Mouse (Mus musculus) liver, embryonic 16.5 days (tissue): ENCODE results near the gene Gm20532. TPM values are rescaled to one million over a fixed set of nuclear protein-coding genes. Genes with fewer than 3 reads are reported as not detected.

Source experiments
- ATAC-seq: fragments of 200-750 bp; cut with Nextera tagmentation; 2 replicates; pipeline ENCODE4 v1.8.0; 2017; ENCODE audit warnings: low read depth, mild to moderate bottlenecking, moderate number of reproducible peaks, moderate library complexity
- H3K27ac ChIP-seq: fragments of 300-500 bp; sonication (generic); 2 replicates; pipeline ENCODE4 v1.5.1; 2014; ENCODE audit warnings: mild to moderate bottlenecking, low read length
- H3K27me3 ChIP-seq: fragments of 300-500 bp; sonication (generic); 2 replicates; pipeline ENCODE4 v1.6.1; 2014; ENCODE audit warnings: low read depth, low read length, mixed read lengths; ENCODE audit not compliant: control insufficient read depth, insufficient read depth
- H3K36me3 ChIP-seq: fragments of 300-500 bp; sonication (generic); 2 replicates; pipeline ENCODE4 v1.6.1; 2014; ENCODE audit warnings: mild to moderate bottlenecking; ENCODE audit not compliant: control insufficient read depth, insufficient read depth
- H3K4me1 ChIP-seq: fragments of 300-500 bp; sonication (generic); 2 replicates; pipeline ENCODE4 v1.6.1; 2014; ENCODE audit warnings: low read depth, low read length, mixed read lengths; ENCODE audit not compliant: control insufficient read depth
- H3K4me2 ChIP-seq: fragments of 300-500 bp; sonication (generic); 2 replicates; pipeline ENCODE4 v1.6.1; 2014; ENCODE audit warnings: low read depth, low read length, mixed read lengths
- H3K4me3 ChIP-seq: fragments of 300-500 bp; sonication (generic); 2 replicates; pipeline ENCODE4 v1.5.1; 2014; ENCODE audit warnings: low read depth, mild to moderate bottlenecking, low read length
- H3K9ac ChIP-seq: fragments of 300-500 bp; sonication (generic); 2 replicates; pipeline ENCODE4 v1.6.1; 2014; ENCODE audit warnings: low read depth, low read length
- H3K9me3 ChIP-seq: fragments of 300-500 bp; sonication (generic); replicated peaks from 2 replicates; pipeline ENCODE4 v1.6.1; 2016; ENCODE audit warnings: low read length; ENCODE audit not compliant: control insufficient read depth
- WGBS: fragments of 180-500 bp; shearing (Covaris S2); extraction: QIAGEN DNeasy Blood & Tissue Kit; methylation state at CpG from one replicate; pipeline ENCODE4 v1.1.7; 2014; ENCODE audit not compliant: insufficient replicate concordance; 5-methylcytosine and 5-hydroxymethylcytosine counted together
- polyA plus RNA-seq: library from polyadenylated mRNA; unstranded; fragments of >200 nt; fragmentation: Nextera tagmentation; extraction: Ambion mirVana; gene quantifications from 2 replicates; pipeline ENCODE4 v1.2.1, GENCODE M21; 2015

Gm20532 gene
- polyA plus RNA-seq, 1 experiment from 2014 or later, result not detected

- Histone ChIP-seq H3K4me1 (no peaks in the 10 kb centered on the region; the same call in 1 of the 2 replicates), H3K9ac (no peak overlapping the region), H3K36me3 (no peaks in the 10 kb centered on the region), H3K27me3 (no peaks in the 10 kb centered on the region), H3K4me3 (no peak overlapping the region), H3K9me3 (no peaks in the 10 kb centered on the region), H3K27ac (no peak overlapping the region), H3K4me2 (no peak overlapping the region)
- ATAC-seq, result no peak
These were observed 25.5 kb downstream of the Gm20532 start for GRCm38 (mm10) chr2:26611896-26612295.

GRCm38 (mm10) chr2:26614903-26615302 is 28.5 kb downstream of the Gm20532 start:
- no peaks in the 10 kb centered on the region for H3K4me1 ChIP-seq
- no peak overlapping the region for H3K4me3 ChIP-seq
- no peak overlapping the region for H3K4me2 ChIP-seq
- WGBS, result 68% methylated on average over 5 of the region's 5 CpGs
- no peaks in the 10 kb centered on the region for H3K27me3 ChIP-seq
- H3K9me3 ChIP-seq, result no peaks in the 10 kb centered on the region
- ATAC-seq, result no peak
- H3K27ac ChIP-seq, result no peak overlapping the region
- H3K36me3 ChIP-seq, result no peaks in the 10 kb centered on the region
- H3K9ac ChIP-seq, result no peak overlapping the region

GRCm38 (mm10) chr2:26615459-26616124 is 29.2 kb downstream of the Gm20532 start:
- Histone ChIP-seq H3K36me3 (no peaks in the 10 kb centered on the region), H3K9ac (no peak overlapping the region)

GRCm38 (mm10) chr2:26617331-26617730 is 30.9 kb downstream of the Gm20532 start:
- Histone ChIP-seq H3K36me3 (no peaks in the 10 kb centered on the region), H3K4me3 (no peak overlapping the region), H3K4me2 (no peak overlapping the region), H3K27me3 (no peaks in the 10 kb centered on the region), H3K9me3 (no peaks in the 10 kb centered on the region), H3K27ac (no peak overlapping the region), H3K4me1 (no peaks in the 10 kb centered on the region), H3K9ac (no peak overlapping the region)
- no peak for ATAC-seq
- 40% methylated on average over 6 of the region's 6 CpGs for WGBS

More at GRCm38 (mm10) chr2:26615459-26616124, 29.2 kb downstream of the Gm20532 start:
- Histone ChIP-seq H3K4me1 (no peaks in the 10 kb centered on the region), H3K27ac (no peak overlapping the region), H3K27me3 (no peaks in the 10 kb centered on the region), H3K4me2 (no peak overlapping the region), H3K9me3 (no peaks in the 10 kb centered on the region), H3K4me3 (no peak overlapping the region)
- WGBS, result 69% methylated on average over 4 of the region's 4 CpGs
- ATAC-seq, result no peak

GRCm38 (mm10) chr2:26617928-26618327 is 31.5 kb downstream of the Gm20532 start:
- H3K27me3 ChIP-seq, result no peaks in the 10 kb centered on the region
- H3K9me3 ChIP-seq, result no peaks in the 10 kb centered on the region
- H3K9ac ChIP-seq, result no peak overlapping the region
- no peaks in the 10 kb centered on the region for H3K36me3 ChIP-seq
- WGBS, result 65% methylated on average over 7 of the region's 7 CpGs
- H3K27ac ChIP-seq, result no peak overlapping the region
- H3K4me2 ChIP-seq, result no peak overlapping the region
- no peak overlapping the region for H3K4me3 ChIP-seq
- H3K4me1 ChIP-seq, result no peaks in the 10 kb centered on the region
- ATAC-seq, result no peak

GRCm38 (mm10) chr2:26621246-26621645 is 34.8 kb downstream of the Gm20532 start:
- H3K36me3 ChIP-seq, result no peaks in the 10 kb centered on the region
- no peak overlapping the region for H3K4me2 ChIP-seq
- no peak overlapping the region for H3K4me3 ChIP-seq
- WGBS, result 29% methylated on average over 2 of the region's 2 CpGs
- no peaks in the 10 kb centered on the region for H3K27me3 ChIP-seq
- H3K9me3 ChIP-seq, result no peaks in the 10 kb centered on the region
- no peak overlapping the region for H3K9ac ChIP-seq
- H3K4me1 ChIP-seq, result no peaks in the 10 kb centered on the region
- no peak overlapping the region for H3K27ac ChIP-seq
- no peak for ATAC-seq

- no peak overlapping the region for H3K4me3 ChIP-seq
- WGBS, result 40% methylated on average over 5 of the region's 5 CpGs
- ATAC-seq, result no peak
These were observed 36.5 kb downstream of the Gm20532 start for GRCm38 (mm10) chr2:26622984-26623383.

GRCm38 (mm10) chr2:26625419-26625818 is 39.0 kb downstream of the Gm20532 start:
- Histone ChIP-seq H3K4me2 (no peak overlapping the region), H3K36me3 (no peaks in the 10 kb centered on the region), H3K27me3 (peaks cover 21% of the 10 kb centered on the region), H3K4me3 (no peak overlapping the region), H3K27ac (no peak overlapping the region), H3K9ac (no peak overlapping the region), H3K4me1 (no peaks in the 10 kb centered on the region), H3K9me3 (no peaks in the 10 kb centered on the region)
- 42% methylated on average over 3 of the region's 3 CpGs for WGBS
- no peak for ATAC-seq

More at GRCm38 (mm10) chr2:26622984-26623383, 36.5 kb downstream of the Gm20532 start:
- Histone ChIP-seq H3K9ac (no peak overlapping the region), H3K27me3 (peaks cover 8% of the 10 kb centered on the region), H3K4me2 (no peak overlapping the region), H3K9me3 (no peaks in the 10 kb centered on the region), H3K4me1 (no peaks in the 10 kb centered on the region), H3K27ac (no peak overlapping the region), H3K36me3 (no peaks in the 10 kb centered on the region)

GRCm38 (mm10) chr2:26626081-26626480 is 39.6 kb downstream of the Gm20532 start:
- 39% methylated on average over 3 of the region's 3 CpGs for WGBS
- ATAC-seq, result no peak
- peaks cover 21% of the 10 kb centered on the region for H3K27me3 ChIP-seq
- no peaks in the 10 kb centered on the region for H3K4me1 ChIP-seq
- H3K9me3 ChIP-seq, result no peaks in the 10 kb centered on the region
- H3K9ac ChIP-seq, result no peak overlapping the region
- H3K4me2 ChIP-seq, result no peak overlapping the region
- no peak overlapping the region for H3K4me3 ChIP-seq
- no peaks in the 10 kb centered on the region for H3K36me3 ChIP-seq
- no peak overlapping the region for H3K27ac ChIP-seq
